Mouse (Mus musculus) adrenal gland, postnatal 14 days (tissue): ENCODE results near the gene Ephx3. TPM values are rescaled to one million over a fixed set of nuclear protein-coding genes. Genes with fewer than 3 reads are reported as not detected.

ENCODE experiments used
- DNase-seq: peaks from one replicate; pipeline ENCODE4 v3.0.0; 2021; ENCODE audit warnings: mixed read lengths
- total RNA-seq: library from RNA; stranded (reverse); gene quantifications from 2 replicates; pipeline ENCODE4 v1.2.3, GENCODE M21; 2021

The Ephx3 gene
- total RNA-seq, 1 experiment from 2014 or later: 0.22 TPM

DNA sequence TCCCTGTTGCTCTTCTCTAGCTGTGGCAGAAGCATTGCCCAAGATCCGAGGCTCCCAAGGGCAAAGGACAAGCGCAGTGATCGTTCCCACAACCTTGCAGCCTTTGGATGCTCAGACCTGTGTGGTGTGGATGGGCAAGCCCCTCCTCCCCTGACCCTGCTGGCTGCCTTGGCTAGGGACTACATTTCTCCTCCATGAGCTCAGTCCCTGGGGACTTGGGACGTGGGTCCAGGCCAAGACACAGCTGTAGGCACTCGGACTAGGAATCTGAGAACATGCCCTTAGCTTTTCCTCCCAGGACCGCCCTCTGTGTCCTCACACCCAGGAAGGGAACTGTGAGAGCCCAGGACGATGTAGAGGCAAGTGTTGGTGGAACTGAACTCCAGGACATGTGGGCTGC lies 16.2 kb downstream of the Ephx3 start:
- peak; percentile 75 for DNase-seq

DNA sequence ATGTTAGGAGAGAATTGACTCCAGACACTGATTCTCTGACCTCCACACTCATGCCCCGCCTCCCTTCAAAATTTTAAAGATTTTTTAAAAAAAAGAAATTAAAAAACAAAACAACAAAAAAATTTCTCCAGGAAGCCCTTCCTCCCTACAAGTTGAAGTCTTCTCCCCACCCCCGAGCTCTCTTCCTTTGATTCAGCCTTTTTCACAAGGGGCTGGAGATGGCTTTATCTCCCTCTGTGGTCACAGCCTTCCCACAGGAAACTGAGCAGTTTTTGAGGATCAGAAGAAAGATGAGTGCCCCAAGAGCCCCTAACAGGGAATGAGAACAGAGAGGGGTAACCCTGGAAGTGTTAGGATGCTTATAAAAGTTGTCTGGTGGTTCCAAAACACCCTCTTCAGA lies 16.9 kb downstream of the Ephx3 start:
- no peak for DNase-seq

DNA sequence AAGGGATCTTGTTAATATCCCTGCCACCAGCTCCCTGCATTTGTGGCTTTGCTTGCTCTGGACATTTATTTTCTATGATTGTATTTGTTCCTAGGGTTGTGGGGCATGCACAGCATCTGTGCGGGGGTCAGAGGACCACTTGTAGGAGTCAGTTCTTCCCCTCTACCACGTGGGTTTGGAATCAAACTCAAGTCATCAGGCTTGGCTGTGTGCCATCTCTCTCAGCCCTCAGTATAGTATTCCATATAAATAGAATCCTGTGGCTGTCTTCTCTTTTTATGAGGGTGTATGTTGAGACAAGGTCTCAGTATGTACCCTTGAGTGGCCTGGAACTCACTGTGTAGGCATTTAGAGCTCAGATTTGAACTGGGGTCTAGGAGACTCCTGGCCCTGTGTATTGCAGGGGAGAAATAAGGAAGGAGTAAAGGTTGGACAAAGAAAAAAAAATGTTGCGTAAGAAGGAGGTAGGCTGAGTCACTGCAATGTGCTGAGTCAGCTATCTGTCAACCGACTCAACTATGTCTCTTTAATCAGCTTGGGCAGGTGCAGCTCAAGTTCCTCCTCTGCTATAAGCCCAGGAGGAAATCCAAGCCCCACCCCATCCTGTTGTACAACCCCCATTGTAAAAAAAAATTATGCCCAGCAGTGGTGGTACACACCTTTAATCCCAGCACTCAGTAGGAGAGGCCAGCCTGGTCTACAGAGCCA lies 19.7 kb downstream of the Ephx3 start:
- DNase-seq: no peak

GRCm38 (mm10) chr17:32166687-32167086 lies 22.7 kb downstream of the Ephx3 start, which contains the start of gene Notch3:
Notch3 (minus strand) TSS chr17:32166852.
- peak; percentile 61 for DNase-seq

GRCm38 (mm10) chr17:32165803-32166595 lies 23.4 kb downstream of the Ephx3 start:
- peak; percentile 70 for DNase-seq

- DNase-seq: no peak
Observed at GRCm38 (mm10) chr17:32165266-32165802, 24.0 kb downstream of the Ephx3 start.

- no peak for DNase-seq
Observed at GRCm38 (mm10) chr17:32164780-32165179, 24.6 kb downstream of the Ephx3 start.

DNA sequence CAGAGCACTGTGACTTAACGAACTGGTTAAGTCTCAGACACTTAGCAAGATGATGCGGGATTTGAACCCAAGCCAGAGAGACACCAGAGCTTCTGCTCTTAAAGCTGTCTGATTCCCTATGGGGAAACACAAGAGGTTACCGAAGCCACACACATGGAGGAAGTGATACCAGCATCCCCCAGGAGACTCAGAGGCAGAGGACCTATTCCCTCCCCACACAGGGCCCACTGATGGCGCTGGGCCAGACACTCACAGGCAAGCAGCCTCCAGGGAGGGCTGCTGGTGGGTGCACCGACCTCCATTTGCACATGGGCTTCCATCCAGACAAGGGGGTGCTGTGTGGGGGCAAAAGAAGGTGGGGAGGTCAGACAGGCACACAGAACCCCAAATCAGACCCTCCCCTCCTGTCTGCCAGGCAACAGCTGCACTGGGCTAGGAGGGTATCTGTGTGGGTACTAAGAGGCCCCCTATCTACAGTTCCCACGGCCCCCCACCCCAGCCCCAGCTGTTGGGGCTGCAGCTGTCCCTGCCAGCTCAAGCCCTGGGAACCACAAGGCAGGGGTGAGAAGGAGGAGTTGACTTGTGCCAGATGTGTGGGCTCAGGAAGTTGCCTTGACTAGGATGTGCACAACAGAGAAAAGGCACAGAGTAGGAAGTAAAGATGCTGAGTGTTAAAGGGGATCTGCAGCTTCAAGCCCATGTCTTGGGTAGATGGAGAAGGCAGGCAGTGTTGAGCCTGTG lies 25.3 kb downstream of the Ephx3 start:
- peak; percentile 25 for DNase-seq

DNA sequence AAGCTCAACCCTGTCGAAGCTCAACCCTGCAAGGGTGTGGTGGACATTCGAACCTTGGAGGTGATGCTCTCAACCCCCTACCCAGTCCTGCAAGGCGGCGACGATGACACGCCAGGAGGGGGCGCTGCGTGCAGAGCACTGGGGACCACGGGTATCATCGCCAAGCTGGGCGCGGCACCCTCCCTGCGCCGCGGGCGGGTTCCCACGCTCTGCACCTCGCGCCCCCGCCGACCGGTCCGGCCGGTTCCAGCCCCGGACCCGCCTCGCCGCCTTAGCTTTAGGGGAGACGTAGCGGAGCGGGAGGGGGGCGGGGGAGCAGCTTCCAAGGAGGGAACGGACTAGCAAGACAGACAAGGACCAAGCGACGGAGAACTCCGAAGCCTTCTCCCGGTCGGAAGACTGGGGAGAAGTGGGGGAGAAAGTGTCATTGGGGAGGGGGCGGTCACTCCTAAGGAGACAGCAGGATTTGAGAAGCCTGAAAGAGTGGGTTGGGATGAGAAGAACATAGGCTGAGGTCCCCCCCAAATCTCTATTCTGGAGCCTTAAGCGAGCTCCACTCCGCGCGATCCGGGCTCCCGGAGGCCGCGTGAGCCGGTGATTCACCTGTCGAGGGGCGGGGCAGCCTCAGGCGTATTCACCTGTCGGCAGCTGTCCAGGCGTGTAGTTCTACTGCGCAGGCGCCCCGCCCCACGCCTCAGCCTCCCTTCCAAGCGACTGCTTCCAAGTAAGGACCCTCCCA lies 27.1 kb downstream of the Ephx3 start:
- peak; percentile 82 for DNase-seq

GRCm38 (mm10) chr17:32160882-32161281 lies 28.5 kb downstream of the Ephx3 start:
- DNase-seq: no peak

- DNase-seq: no peak
Observed at GRCm38 (mm10) chr17:32158841-32159240, 30.5 kb downstream of the Ephx3 start.

DNA sequence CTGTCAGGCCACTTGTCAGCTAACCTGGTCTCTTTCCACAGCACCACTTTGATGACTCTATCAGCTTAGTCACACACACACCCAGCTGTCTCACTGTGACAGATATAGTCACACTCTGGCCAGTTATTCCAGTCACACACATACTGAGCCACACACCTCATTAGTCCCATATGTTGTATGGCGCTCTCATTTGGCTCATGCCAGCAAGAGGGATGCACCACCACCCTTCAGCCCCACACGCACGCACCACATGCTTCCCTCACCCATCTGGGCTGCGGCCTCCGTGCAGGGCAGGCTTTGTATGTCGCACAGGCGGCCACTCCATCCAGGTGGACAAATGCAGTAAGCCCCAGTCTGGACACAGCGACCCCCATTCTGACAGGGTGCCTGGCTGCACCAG lies 42.6 kb downstream of the Ephx3 start:
- DNase-seq: no peak

DNA sequence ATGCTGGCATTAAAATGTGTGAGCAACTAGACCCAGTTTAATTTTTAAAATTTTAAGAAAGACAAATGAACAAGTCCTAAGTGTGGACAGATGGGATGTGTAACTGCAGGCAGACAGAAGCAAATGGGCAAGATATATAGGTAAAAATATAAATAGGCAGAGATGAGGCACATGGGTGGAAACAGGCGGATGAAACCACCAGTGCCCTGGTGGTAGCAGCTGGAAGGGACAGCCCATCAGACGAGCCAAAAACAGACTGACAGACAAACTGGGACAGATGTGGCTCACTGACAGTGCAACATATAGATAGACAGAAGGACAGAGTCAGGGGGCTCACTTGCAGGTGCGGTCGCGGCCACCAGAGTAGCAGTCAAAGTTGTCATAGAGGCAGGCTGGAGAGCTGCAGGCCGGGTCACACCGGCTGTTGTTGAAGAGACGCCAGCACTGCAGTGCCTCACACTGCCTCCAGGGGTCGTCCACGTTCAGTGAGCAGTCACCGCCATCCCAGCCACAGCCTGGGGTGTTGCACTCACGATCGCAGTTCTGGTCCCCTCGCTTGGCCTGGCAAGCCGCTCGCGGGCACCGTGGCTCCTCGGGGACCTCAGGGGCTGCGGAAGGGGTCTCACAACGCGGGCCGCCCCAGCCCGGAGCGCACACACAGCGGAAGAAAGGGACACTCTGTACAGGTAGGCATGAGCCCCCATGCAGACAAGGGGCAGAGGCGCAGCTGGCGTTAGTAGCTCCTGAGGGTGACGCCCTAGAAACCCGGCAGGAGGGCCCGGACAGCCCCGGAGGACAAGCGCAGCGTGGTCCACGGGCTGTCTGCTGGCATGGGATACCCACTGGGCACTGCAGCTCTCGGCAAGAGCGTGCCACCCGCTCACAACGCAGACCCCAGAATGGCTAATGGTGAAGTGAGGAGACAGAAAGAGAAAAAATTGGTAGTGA lies 46.2 kb downstream of the Ephx3 start:
- peak; percentile 93 for DNase-seq

DNA sequence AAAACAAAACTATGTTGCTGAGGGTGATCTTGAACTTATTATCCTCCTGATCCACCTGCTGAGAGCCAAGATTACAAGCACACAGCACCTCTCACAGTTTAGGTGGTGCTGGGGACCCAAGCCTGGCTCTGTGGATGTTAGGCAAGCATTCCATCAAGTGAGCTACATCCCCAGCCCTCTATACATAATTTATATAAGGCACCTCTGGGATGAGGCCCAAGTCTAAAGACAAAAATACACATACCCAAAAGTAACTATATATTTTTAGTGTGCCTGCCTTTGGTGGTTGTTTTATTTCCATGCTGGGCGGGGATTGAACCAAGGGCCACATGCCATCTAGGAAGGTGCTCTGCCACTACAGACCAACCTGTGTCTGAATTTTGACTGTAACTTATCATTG lies 47.1 kb downstream of the Ephx3 start:
- DNase-seq: no peak

Other genes starting within 250 kb of the Ephx3 start
- gene Rrp1b, start 153.4 kb downstream of the Ephx3 start, total RNA-seq: 24.8 and 26.3 TPM in 2 replicates
- gene Hsf2bp, start 153.2 kb downstream of the Ephx3 start, total RNA-seq: 0.78 and 0.83 TPM in 2 replicates
- gene Notch3, start 22.7 kb downstream of the Ephx3 start, total RNA-seq: 22.9 and 26.2 TPM in 2 replicates
- gene Brd4, start 95.2 kb upstream of the Ephx3 start, total RNA-seq: 110 and 118 TPM in 2 replicates
- gene Akap8, start 131.7 kb upstream of the Ephx3 start, total RNA-seq: 78.9 and 96.2 TPM in 2 replicates
- gene Akap8l, start 161.1 kb upstream of the Ephx3 start, total RNA-seq: 85.5 and 95.0 TPM in 2 replicates
- gene Wiz, start 199.9 kb upstream of the Ephx3 start, total RNA-seq: 41.8 and 47.9 TPM in 2 replicates
- gene Rasal3, start 214.0 kb upstream of the Ephx3 start, total RNA-seq: 1.7 and 18.1 TPM in 2 replicates
- gene Pglyrp2, start 234.6 kb upstream of the Ephx3 start, total RNA-seq: 4.2 and 14.2 TPM in 2 replicates